Mouse (Mus musculus) thymus, postnatal 36 days (tissue): Measurements from ENCODE around the gene Slc7a7.

Experiments used
- DNase-seq, 2 experiments: peaks; one replicate each; pipeline ENCODE4 v3.0.0; 2022; ENCODE audit warnings: mixed read lengths in 2 of 2

Slc7a7 gene

DNA sequence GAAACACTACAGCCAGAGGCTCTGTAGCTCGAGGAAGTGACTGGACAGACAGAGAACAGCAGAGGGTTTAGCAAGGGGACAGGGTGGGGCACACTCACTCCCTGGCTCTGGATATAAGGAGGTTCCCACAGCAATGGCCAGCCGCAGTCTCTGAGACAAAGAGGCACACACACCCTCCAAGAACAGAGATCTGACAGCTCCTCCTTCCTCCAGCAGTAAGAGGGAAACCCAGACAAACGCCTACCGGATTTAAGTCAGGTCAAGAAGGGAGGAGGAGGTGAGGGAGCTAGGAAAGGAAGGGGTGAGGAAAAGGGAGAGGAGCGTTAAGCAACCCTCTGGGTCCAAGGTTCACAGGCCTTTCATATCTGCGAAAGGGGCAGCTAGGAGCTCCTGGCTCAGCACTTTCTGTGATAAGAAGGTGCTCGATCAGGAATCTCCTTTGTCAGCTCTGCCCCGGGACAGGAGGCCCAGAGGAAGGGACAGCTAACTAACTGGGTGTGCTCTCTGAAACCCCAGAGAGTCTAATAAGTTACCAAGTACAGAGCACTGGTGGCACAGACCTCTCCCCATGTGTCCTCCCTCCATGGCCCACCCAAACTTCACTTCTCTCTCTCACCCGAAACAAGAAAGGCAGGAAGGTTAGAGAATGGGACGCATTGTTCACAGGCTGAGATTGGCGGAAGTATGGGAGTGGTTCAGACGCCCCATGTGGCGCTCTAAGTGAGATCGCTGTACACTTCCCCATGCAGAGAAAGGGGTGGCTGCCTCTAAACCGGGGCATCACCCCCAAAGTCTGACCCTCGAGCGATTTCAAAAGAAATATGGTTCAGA, 7.4 kb downstream of the Slc7a7 start:
- DNase-seq = no peak

DNA sequence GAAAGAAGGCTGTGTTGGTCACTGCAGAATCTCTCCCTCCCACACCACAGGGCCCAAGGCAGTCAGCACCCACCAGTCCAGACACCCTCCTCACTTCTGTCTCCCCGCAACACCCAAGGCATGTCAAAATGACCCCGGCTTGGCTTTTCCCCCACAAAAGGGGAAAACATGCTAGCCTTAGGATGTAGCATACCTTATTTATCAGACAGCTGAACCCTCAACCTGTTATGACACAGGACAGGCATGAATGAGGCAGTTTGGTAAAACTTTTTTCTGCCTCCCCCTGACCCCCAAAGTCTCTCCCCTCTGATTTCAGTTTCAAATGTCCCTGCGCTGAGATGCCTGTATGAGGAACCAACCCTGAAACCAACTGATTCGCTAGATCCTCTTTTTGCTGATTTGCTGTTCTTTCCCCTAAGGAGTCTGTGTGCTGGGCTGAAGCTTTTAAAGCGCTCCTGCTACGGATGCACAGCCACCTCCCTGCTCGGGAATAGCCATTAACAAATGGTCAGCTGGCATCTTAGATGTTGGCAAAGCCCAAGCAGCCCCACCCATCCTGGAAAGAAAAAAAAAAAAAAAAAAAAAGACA, 8.4 kb downstream of the Slc7a7 start:
- DNase-seq = no peak

DNA sequence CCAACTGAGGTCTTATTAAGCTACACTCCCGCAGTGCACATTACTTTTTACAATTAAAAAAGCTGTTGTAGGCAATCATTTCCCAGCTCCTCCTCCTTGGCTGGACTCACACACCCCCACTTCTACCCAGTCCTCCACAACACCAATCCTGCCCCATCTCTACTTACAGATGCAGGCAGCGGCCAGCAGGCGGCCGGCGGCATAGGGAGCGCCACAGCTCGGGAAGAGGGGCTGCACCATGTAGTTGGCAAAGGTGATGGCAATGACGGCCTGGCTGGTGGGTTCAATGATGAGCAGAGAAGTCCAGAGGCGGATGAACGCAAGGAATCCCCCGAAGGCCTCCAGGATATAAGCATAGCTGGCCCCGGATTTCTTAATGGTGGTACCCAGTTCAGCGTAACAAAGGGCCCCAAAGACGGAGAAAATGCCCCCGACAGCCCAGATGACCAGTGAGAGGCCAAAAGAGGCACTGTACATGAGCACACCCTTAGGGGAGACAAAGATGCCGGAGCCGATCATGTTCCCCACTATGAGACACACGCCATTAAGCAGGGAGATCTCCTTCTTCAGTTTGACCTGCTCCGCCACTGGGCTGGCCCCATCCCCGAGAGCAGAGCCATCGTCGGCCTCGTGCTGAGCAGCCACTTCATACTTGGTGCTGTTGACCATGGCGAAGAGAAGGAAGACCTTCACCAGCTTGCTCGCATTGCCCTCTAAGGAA, 9.1 kb downstream of the Slc7a7 start:
- no peak for DNase-seq

DNA sequence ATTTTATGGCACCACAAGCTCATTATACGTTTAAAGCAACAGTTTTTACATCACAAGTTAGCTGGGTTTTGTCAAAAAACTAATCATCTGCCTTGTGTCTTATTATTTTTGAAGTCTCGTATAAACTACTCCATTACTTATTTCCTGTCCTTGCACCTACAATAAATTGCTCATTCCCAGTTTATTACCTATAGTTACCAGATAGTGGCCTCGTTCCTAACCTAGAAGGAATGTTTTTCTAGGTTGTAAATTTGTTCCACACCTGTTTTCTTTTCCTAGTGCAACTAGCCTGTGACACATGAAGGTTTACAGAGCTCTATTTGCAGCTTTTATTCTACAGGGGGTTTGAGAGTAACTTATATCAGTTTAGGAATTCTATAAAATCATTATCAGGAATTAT, 15.9 kb downstream of the Slc7a7 start:
- no peak for DNase-seq

DNA sequence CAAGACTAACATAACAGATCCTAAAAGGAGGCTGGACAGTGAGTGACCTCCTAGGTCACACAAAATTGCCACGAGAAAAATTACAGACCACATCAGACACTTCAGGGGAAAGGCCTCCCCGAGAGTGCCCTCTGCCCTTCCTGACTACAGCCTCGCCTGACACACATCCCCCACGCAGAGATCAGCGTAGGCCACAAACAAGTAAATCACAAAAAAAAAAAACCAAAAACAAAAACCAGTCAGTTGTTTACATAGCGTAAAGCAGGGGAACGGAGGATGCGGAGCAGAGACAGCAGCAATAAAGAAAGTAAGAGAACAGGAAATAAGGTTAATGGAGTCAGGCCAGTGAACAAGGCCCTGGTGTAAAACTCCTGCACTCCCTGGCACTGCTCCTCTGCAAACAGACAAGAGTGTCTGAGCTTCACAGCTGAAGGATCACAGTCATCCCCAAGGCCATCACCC, 18.6 kb downstream of the Slc7a7 start:
- DNase-seq = no peak

DNA sequence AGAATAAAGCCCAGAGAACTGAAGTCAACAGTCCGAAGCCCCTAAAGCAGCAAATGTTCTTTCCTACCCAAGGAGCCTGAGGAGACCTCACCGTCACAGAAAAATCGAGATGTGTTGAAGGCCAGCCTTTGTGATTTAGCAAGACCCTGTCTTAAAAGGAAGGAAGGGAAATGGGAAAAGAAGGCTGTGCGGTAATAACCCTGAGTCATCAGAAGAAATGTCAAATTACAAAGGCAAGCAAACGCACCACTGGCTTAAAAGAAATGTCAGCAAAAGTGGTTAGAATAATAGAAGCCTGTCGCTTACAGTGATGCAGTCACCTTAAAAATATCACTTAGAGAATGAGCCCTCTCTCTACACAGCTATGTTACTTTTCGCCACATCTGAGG, 19.1 kb downstream of the Slc7a7 start:
- no peak for DNase-seq

DNA sequence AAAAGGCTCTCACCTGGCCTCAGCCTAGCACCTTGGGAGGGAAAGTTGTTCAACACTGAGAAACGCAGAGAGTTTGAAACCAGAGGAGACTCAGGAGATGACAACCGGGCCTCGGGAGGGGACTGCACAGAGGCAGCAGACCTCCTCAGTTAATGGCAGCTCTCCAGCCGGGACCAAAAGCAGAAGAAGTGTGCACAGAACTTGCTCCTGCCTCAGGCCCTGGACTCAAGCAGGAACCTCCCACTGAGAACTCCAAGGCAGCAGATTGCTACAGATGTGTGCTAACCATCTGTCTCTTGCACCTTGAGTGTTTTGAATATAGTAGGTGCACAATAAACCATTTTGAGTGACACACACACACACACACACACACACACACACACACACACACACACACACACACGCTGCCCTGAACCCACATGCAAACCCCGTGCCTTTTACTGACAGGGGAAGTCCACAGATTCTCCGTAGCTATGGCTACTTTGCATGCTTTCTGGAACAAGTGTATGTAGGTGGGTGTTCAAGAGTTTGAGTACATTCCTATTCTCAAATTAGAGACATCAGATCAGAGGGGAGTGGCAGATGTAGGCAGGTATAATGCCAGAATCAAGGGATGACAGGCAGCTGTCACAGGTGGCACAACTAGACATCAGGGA, 19.6 kb downstream of the Slc7a7 start:
- DNase-seq = no peak

DNA sequence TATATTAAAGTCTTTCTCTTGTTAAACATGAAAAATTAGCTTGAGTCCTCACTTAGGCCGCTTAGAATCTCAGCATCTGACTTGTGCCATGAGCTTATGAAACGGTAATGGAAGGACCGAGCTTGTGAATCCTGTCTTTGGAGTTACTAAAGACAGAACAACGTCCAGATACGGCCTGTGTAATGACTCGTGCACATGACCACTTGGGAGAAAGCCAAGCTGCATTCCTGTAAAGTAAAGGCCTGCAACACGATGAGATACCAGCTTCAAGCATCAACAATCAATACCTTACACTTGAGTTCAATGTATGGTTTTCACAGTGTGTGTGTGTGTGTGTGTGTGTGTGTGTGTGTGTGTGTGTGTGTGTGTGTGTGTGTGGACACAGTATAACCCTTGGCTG, 20.9 kb downstream of the Slc7a7 start:
- DNase-seq = no peak

DNA sequence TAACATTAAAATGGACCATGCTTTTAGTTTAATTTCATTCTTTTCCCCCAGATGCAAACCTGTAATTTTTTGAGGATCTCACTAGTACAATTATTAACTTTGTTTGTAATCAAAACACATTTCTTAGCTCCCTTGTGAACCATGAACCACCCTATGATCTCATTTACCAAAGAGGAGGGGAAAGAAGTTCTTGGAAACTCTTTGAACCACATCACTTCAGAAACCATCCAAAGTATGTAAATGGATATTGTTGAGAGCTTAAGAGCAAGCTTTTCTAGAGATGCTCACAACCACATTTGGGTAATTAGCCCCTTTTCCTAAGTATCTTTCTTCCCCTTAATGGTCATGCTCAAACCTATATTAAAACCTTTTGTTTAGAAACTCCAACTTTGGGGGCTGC, 23.3 kb downstream of the Slc7a7 start:
- no peak for DNase-seq

DNA sequence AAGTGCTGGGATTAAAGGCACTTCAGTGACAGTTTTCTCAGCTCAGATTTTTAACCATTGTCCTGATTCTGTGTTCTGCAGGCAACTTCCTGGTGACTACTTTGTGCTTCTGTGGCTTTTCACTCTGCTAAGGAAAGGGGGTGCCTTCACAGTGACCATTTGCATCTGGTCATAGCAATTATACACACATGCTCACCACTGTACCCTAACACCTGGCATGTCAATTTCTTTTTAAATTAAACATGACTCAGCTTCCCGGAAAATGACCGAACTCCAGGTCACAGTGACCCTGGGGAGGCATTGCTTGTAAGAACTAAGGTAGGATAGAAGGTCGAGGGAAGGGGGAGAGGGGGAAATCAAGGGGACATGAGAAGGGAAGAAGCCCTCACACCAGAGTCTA, 23.8 kb downstream of the Slc7a7 start:
- no peak for DNase-seq

DNA sequence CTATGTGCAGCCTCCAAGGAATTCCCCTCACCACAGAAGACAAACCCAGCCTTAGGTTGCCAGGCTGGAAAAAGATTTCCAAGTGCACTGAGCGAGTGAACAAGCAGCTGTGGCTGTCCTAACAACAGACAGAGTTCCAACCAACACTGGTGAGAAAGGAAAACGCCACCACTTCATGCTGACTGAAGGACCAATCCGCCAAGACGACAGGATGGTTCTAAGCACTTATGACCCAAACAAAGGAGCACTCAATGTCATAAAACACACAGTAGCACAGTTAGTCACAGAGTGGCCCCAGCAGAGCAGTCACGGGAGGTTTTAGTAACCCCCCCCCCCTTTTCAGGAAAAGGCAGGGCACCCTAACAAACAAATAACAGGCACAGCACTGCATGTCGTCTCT, 26.7 kb downstream of the Slc7a7 start:
- no peak for DNase-seq

DNA sequence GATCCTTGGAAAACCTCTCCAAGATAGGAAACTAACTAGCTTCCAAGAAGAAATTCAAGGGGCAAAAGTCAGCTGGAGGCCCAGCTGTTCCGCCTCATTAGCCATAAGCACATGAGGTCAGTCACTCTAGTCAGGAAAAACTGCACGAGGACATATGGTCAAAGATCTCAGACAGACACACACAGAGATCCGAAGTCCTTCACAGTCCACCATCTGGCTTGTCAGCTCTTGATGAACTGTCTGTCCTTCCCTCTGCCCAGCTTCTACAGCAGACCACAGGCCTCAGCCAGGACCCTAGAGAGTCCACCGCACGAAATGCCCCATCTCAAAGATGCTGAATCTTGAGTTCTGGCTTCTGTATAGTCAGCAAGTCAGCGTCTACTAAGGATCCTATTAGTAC, 30.0 kb downstream of the Slc7a7 start:
- DNase-seq = no peak

DNA sequence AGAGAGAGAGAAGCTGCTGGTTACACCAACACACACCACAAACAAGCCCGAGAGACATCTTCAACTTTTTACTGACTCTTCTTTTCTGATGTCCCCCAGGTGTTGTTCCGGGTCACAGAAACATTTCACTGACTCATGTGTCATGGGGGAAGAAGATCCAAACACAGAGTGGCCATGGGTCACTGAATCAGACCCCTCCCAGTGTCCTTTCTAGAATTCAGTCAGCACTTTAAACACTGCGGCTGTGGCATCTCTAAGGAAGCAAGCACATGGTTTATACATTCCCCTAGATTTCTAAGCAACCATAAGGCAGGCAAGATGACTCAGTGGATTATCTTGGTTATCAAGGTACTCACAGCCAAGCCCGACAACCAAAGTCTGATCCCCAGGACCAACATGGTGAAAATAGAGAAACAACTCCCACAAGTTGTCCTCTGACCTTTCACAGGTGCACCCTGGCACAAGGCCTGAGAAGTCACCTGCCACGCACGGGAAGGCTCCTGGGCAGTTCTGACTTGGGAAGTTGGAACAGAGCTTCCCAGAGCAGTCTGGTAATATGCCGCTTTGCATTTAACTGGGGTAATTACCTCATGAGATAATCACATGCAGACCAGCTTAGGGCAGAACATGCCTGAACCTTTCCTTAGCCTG, 31.5 kb downstream of the Slc7a7 start:
- no peak for DNase-seq

DNA sequence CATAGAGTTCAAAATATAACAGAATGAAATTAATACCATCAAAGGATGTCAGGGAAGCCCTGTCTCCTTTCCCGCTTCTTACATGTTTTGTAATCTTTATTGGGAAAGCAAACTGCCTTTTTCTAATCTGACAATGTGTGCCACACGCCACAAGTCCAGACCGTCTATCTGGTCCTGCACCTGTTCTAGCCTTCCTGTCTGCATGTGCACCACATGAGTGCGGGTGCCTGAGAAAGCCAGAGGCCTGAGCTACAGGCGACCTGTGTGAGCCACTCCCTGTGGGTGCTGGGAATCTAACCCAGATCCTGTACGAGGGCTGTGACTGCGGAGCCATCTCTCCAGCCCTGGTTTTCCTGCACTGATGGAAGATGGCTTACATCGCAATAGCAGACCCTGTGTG, 33.2 kb downstream of the Slc7a7 start:
- no peak for DNase-seq

DNA sequence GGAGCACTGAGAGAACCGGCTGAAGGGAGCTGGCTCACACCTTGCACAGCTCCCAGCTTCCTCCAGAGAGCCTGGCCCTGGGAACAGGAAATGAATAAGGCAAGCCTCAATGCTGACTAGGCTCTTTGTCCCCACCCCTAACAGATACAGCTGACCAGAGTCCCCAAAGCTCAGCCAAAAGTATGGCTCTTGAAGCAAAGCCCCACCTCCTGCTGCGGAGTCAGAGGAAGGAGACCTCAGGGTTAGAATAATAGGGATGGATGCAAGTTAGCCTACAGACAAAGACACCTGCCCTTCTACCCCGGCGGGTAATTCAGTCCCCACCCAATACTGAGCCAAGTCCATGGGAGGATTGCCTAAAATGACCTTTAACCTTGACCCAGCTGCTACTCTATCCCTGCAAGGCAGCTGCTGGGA, 34.2 kb downstream of the Slc7a7 start:
- no peak for DNase-seq

DNA sequence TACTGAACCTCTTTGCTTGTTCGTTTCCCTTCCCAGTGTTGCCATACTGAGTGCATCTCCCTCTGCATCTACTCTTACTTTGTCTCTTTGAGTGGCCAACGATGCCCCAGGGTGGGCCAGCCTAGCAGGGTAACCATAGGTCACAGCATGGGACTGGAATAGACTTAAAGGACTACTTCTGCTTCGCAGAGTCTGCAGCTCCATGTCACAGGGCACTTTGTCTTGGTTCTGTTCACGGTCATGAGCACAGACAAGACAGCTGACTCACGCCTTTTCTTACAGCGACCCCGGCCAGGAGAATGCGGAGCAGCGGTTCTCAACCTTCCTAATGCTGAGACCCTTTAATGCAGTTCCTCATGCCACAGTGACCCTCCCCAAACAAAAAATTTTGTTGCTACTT, 34.9 kb downstream of the Slc7a7 start:
- no peak for DNase-seq

DNA sequence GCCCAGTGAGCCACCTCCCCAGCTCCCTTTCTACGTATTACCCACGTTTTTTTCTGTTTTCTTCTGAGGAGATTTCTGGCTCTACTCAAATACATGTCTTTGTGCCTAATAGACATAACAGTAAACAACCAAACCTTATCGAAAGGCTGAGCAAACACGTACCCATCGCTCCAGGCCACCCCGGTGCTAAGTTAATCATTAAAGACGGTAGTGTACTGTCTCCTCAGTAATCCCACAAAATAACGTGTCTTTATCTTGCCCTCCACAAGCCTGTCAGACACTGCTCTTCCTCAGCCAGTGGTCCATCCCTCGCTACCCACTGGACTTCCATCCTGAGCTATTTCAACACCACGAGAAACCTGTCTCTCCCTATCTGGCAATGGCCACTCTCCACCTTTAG, 35.8 kb downstream of the Slc7a7 start:
- DNase-seq = no peak

DNA sequence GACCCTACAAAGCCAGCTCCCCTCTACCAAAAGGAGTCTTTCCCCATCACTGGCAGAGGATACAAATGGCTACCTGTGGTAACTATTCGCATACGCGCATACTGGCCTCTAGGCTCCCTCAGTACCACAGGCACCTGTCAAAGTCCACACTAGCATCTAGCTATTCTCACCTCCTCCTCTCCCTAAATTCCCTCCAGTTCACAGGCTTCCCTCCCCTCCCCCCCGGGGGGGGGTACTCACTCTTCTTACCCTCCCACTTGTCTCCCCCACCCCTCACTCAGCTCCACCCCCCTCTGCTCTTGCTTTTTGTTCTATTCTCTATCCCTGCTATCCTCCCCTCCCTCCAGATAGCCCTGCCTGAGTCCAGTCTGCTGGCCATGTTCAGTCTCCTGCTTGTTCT, 37.0 kb downstream of the Slc7a7 start:
- no peak for DNase-seq

DNA sequence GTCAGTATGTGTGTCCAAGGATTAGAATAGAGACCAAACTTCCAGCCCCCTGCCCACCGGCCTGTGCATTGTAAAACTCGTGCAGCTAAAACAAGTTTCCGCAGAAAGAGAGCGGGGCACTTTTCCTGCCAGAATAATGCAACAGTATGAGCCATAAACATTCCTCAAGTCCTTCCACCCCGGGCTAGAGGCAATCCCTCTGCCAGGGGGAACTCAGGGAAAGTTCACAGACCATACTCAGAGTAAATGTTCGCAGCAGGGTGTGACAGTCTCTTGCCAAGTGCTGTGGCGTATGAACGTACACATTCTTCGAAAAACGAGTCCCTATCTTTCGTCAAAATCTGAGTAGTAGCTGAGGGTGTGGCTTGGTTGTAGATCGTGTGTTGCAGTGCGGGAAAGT, 38.0 kb downstream of the Slc7a7 start:
- no peak for DNase-seq

DNA sequence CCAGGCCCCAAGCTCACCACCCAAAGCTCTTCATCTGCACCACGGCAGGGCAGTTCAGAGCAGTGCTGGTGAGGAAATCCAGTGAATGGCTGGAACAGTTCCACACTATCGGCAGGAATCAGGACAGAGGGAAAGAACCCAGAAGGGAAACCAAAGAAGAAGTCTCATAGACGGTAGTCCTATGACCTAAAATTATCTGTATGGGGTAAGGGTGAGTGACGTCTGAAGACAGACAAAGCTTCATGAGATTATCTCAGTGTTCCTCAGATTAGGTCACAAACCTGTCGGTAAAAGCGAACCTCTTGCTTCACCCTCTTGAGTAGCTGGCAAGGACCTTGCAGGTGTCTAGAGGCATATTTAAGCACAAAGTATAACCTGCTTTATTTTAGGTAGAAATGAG, 40.4 kb downstream of the Slc7a7 start:
- no peak for DNase-seq

DNA sequence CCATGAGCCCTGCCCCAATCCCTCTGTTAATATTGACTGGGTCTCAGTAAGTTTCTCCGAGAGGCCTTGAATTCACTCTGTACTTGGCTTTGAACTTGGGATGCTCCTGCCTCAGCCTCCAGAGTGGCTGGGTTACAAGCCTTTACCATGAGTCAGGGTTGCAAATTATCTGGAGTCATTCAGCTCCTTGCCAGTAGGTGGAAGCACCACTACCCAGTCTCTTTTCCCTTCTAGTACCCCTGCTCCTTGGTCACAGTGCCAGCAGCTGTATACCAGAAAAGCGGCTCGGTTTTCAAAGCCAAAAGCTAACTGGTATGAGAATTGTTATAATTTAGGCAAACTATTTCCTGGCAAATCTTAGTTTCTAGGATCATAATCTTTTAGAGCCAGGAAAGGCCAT, 41.7 kb downstream of the Slc7a7 start:
- peak; percentile 41 to 42 for DNase-seq

DNA sequence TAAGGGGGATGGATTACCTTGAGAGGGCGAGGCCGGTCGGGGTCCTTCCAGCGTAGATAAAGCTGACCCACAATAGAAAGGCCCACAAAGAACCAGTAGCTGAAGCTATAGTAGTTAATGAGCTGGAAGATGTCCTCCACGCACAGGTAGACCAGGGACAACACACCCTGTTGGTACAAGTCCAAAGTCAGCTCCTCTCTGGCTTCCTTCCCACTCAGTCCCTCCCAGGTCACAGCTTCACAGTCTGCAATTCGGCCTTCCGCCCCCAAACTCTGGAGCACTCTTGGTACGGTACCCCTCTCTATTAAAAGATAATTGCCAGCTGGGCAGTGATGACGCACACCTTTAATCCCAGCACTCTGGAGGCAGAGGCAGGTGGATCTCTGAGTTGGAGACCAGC, 44.7 kb downstream of the Slc7a7 start:
- no peak for DNase-seq

DNA sequence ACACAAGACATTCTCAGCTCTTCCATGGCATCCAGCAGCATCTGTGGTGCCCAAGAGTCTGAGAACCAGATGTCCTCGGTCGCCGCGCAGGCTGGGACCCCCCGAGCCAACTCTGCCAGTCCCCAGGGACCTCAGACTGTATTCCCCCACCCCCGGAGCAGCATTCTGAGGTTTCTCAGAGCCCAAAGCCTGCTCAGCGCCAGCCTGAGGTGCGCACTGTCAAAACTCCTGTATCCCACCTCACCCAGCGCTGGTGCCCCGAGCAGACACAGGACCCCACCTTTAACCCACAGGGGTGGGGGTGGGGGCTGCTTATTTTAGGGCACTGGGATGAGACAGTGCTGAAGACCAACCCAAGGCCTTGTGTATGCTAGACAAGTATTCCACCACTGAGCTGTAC, 46.1 kb downstream of the Slc7a7 start:
- no peak for DNase-seq
